Comparison of ENCODE assay signal across 8 mouse cellular contexts in the genomic region with DNA sequence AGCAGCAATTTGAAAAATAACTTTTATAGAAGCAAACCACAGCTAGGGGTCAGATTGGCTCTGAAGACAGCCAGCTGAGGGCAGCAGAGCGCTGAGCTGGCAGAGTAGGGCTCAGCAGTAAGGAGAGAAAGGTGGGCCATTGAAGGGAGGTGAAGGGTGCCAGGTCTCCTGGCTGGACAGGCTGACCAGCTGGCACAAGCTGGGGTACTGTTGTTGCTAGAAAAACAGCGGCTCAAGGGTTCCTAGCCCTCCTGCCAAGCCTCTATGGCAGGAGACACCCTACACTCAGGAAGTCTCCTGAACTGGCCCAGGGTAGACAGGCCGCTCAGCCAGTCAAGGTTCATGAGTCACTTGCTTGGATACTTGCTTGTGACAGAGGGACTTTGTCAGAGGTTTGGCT. TPM values are rescaled to one million over a fixed set of nuclear protein-coding genes. Genes with fewer than 3 reads are reported as not detected.
DNase-seq lines count a peak whose midpoint lies in the region; TF ChIP-seq lines count a peak whose summit lies in the region.
"Had no signal": no experiment of that assay in that cellular context is flagged by ENCODE, and none has a peak within 500 bp of the region (broad histone marks: within the 10 kb centered on the region; RNA-seq: fewer than 3 reads in every experiment).

No protein-coding gene starts in this region.

- no peak overlapping the region for H3K4me3 ChIP-seq in lung, adult 2 months (replicated peaks; ENCODE audit: extremely low read depth, low read depth, low read length)
- H3K4me3 ChIP-seq: lung, embryonic 15.5 days had no signal

- no peaks in the 10 kb centered on the region for H3K36me3 ChIP-seq in splenic B cell, adult 2 months (ENCODE audit: control insufficient read depth, insufficient read depth, low read length, poor library complexity, severe bottlenecking)
- H3K36me3 ChIP-seq: lung, embryonic 15.5 days had no signal

- 57% methylated on average over 3 of the region's 3 CpGs for WGBS in lung, adult 2 months

- peak; percentile 86 for TF ChIP-seq CTCF in lung, adult 2 months (IDR thresholded peaks at IDR 0.05; ENCODE audit: insufficient read depth, low read length)

- intact Hi-C loops in heart, postnatal 14 days (cut with DNase I): loop anchor here (1.0 to 5.0 kb wide), 4 partner anchors 122 to 577 kb away; partner anchors contain the start of gene Mtmr10

- no peak for TF ChIP-seq POLR2A in lung, adult 2 months (IDR thresholded peaks at IDR 0.05; ENCODE audit: borderline replicate concordance, extremely low read depth, low read depth, low read length)

- H3K4me1 ChIP-seq in lung, adult 2 months (ENCODE audit: control insufficient read depth, insufficient read depth, low read length): peaks cover 15% of the 10 kb centered on the region
- H3K4me1 ChIP-seq: lung, embryonic 15.5 days had no signal

- DNase-seq in ovary, postnatal 36 days (ENCODE audit: low spot score): peak; percentile 41
- no peak for DNase-seq in ovary, postnatal 10 days (ENCODE audit: low spot score)
- peak; percentile 33 to 34 for DNase-seq in adrenal gland, adult 18-20 months (ENCODE audit: low spot score in 2 of 2)
- peak; percentile 67 to 78 for DNase-seq in cerebellum, postnatal 25 days
- DNase-seq in heart, postnatal 14 days: peak; percentile 66 to 72
- no peak for DNase-seq in lung, adult 2 months
- DNase-seq in splenic B cell, adult 2 months (ENCODE audit: low read depth, low spot score): peak; percentile 14

- H3K27me3 ChIP-seq in splenic B cell, adult 2 months (ENCODE audit: control insufficient read depth, insufficient read depth, low read length, poor library complexity, severe bottlenecking): no peaks in the 10 kb centered on the region
- H3K27me3 ChIP-seq: lung, embryonic 15.5 days had no signal

RNA-seq across cellular contexts. Expression of gene Trpm1, which starts 11.4 kb away (rescaled TPM):
- under 1 TPM in 1 of 2 experiments, not detected in 1; 0.10 TPM for total RNA-seq in adrenal gland, adult 18-20 months (2021)
- under 1 TPM in 1 of 2 experiments, not detected in 1; 0.33 TPM for total RNA-seq in heart, postnatal 14 days (2021)
- polyA plus RNA-seq in lung, adult 2 months (2012; rRNA removed): 0.22 and 0.41 TPM in 2 replicates
- polyA plus RNA-seq: lung, embryonic 15.5 days had no signal

Comparison
In these comparisons a context has a peak if more than half of its experiments do, and no peak if none do; other contexts are left out.
1. DNase-seq: peak in ovary, postnatal 36 days (single experiment), adrenal gland, adult 18-20 months (2 of 2), cerebellum, postnatal 25 days (2 of 2), heart, postnatal 14 days (2 of 2) and splenic B cell, adult 2 months (single experiment); none in ovary, postnatal 10 days (single experiment) and lung, adult 2 months (single experiment).